Mouse (Mus musculus): ENCODE results near the gene Slc30a7.

DNA sequence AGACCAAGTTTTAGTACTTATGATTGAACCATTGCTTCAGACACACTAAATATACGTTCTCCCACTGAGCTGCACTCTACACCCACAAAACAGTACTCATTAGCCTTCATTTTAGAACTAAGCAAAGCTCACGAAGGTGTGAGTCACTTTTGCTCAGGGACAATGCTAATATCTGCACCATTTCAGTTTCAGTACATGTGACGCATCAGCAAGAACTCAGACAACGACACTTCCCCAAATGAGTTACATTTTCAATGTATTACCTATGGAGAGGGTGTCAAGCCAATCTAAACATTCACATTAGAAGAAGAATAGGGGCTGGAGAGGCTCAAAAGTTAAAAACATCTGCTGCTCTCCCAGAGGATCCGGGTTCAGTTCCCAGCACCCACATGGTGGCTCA, 10.3 kb downstream of the Slc30a7 start:
- TF ChIP-seq POLR2A (IDR thresholded peaks at IDR 0.05; ENCODE audit: extremely low read depth, insufficient read depth, low read length), result no peak
- no peak for TF ChIP-seq CTCF (IDR thresholded peaks at IDR 0.05; ENCODE audit: extremely low read depth, insufficient read depth, low read length)

Measured in cortical plate, adult 2 months (tissue).